Mouse (Mus musculus): ENCODE measurements around the gene Cryba4. TPM values are rescaled to one million over a fixed set of nuclear protein-coding genes. Genes with fewer than 3 reads are reported as not detected.

The Cryba4 gene
- total RNA-seq, 2 experiments from 2014 or later = 0.33 to 0.61 TPM

DNA sequence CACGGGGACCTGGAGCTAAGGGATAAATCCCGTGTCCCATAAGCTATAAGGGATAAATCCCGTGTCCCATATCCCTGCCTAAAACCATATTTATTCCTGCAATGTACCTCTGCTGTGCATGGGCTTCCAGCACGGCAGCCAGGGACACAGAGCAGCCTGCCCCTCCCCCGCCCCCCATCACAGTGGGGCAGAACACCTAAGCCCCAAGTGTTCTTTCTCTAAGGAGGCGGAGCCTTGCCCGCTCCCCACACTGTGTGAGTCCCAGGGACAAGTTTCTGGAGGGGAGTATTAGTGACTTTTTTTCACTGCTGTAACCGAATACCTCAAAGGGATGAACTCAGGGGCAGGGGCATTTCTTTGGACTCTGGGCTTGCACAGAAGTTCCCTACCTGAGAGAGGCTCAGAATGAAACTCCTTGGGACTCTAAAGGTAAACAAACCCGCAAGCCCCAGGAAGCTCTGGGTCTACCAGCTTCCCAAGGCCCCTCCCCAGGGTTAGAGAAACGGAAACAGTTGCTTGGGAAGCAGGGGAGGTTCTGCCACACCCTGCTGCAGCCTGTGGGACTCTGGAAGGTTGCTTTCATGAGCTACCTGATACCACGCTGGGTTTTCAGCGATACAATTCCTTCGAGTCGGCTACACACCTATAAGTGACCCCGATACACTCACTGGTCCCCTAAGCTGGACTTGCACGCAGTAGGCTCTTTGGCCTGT lies 45.6 kb downstream of the Cryba4 start:
- DNase-seq = no peak

DNA sequence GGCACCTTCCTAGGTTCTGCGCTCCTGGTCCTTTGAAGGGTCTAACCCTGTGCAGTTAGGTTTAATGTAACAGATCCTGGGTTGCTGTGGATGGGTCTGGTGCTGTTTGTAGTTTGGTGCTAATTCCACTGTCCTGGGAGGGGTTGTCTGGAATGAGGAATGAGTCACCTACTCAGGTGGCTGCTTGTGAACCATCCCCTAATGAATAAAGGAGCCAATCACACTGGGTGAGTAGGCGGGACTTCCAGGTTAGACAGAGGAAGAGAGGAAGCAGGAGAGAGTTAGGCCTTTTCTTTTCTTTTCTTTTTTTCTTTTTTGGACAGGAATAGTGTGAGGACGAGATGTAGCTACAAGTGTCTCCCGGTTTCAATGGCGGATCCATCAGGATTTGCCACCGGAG lies 52.7 kb downstream of the Cryba4 start:
- DNase-seq = no peak

Other genes starting within 250 kb of the Cryba4 start
- 1 to 10 TPM; 1.4 to 1.7 TPM for gene Crybb1, start 3.3 kb upstream of the Cryba4 start, total RNA-seq (2021)
- gene Tpst2, start 24.2 kb upstream of the Cryba4 start, total RNA-seq (2021) = 10 to 100 TPM; 21.5 to 23.6 TPM
- 10 to 100 TPM; 14.8 to 15.9 TPM for gene Tfip11, start 73.8 kb upstream of the Cryba4 start, total RNA-seq (2021)
- gene Srrd, start 90.5 kb upstream of the Cryba4 start, total RNA-seq (2021) = 1 to 10 TPM; 4.7 to 5.0 TPM
- gene Hps4, start 90.6 kb upstream of the Cryba4 start, total RNA-seq (2021) = 1 to 10 TPM; 6.5 to 6.8 TPM
- gene Gm6583, start 103.5 kb upstream of the Cryba4 start, total RNA-seq (2021) = not detected
- gene Asphd2, start 142.3 kb upstream of the Cryba4 start, total RNA-seq (2021) = under 1 TPM; 0.49 to 0.93 TPM
- not detected for gene Gm6588, start 196.9 kb upstream of the Cryba4 start, total RNA-seq (2021)